Mouse (Mus musculus): ENCODE results near the gene Zfp982. TPM values are rescaled to one million over a fixed set of nuclear protein-coding genes. Genes with fewer than 3 reads are reported as not detected.

Zfp982 gene
- total RNA-seq (2023): not detected

DNA sequence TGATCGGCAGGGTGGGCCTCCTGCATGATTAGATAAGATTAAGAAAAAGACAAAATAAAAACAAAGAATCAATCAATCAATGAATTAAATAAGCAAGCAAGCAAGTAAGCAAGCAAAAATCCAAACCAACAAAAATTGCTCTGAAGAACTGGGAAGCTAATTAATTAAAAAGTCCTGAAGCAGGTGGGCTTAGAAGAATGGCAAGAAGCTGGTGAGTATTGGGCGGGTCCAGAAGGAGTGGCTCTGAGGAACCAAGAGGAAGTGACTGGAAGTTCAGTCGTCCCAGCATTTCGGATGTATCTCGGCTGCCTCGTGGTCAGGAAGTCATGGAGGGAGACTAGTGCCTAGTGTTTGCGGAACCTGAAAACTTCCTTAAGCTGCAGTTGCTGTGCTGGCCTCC lies at the start of gene Zfp982:
Zfp982 (plus strand) TSS at position 301 of the 400 bp plus-strand sequence.

DNA sequence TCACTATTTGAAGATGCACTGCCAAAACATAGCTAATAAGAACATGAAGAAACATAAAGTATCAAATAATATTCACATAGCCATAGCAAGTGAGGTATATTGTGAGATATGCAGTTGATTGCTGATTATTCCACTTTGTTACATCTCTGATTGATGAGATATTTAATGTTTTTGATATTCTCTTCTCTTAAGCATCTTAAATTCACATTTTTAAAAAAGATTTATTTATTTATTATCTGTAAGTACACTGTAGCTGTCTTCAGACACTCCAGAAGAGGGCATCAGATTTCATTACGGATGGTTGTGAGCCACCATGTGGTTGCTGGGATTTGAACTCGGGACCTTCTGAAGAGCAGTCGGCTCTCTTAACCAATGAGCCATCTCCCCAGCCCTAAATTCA lies 47.7 kb downstream of the Zfp982 start, which contains the start of gene Gm16503:
Gm16503 (plus strand) TSS at position 301 of the 400 bp plus-strand sequence.

DNA sequence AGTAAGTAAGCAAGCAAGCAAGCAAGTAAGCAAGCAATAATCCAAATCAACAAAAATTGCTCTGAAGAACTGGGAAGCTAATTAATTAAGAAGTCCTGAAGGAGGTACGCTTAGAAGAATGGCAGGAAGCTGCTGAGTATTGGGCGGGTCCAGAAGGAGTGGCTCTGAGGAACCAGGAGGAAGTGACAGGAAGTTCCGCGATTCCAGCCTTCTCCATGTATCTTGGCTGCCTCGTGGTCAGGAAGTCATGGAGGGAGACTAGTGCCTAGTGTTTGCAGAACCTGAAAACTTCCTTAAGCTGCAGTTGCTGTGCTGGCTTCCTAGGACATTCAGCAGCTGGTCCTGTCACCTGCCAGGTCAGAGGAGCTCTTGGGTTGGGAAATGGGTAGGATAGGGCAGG lies 60.9 kb downstream of the Zfp982 start, which contains the start of gene Zfp985:
Zfp985 (plus strand) TSS at position 207 of the 400 bp plus-strand sequence.

Other genes with a start within 250 kb of the Zfp982 start
- not detected for gene Zfp988, start 186.7 kb upstream of the Zfp982 start, total RNA-seq (2023)
- gene Zfp978, start 131.1 kb upstream of the Zfp982 start, total RNA-seq (2023): not detected
- not detected for gene Gm16503, start 47.8 kb downstream of the Zfp982 start, total RNA-seq (2023)
- gene Zfp985, start 60.9 kb downstream of the Zfp982 start, total RNA-seq (2023): not detected
- not detected for gene Zfp979, start 150.1 kb downstream of the Zfp982 start, total RNA-seq (2023)
- 0.50 TPM for gene Zfp534, start 210.1 kb downstream of the Zfp982 start, total RNA-seq (2023)